Mouse (Mus musculus) heart, postnatal 10 days (tissue): ENCODE data around the gene 1700056E22Rik. TPM values are rescaled to one million over a fixed set of nuclear protein-coding genes. Genes with fewer than 3 reads are reported as not detected.

Source experiments
- total RNA-seq, 2 experiments: library from RNA; stranded (reverse); gene quantifications; 2 replicates each; pipeline ENCODE4 v1.2.3; 2021

1700056E22Rik gene
- total RNA-seq, 2 experiments from 2014 or later = 1.1 to 2.0 TPM

Other genes with a start within 250 kb of the 1700056E22Rik start
- 10 to 100 TPM; 11.1 to 12.9 TPM for gene Dusp10, start 21.0 kb downstream of the 1700056E22Rik start, total RNA-seq